Mouse (Mus musculus): ENCODE measurements around the gene Chrm3.

Chrm3 gene

DNA sequence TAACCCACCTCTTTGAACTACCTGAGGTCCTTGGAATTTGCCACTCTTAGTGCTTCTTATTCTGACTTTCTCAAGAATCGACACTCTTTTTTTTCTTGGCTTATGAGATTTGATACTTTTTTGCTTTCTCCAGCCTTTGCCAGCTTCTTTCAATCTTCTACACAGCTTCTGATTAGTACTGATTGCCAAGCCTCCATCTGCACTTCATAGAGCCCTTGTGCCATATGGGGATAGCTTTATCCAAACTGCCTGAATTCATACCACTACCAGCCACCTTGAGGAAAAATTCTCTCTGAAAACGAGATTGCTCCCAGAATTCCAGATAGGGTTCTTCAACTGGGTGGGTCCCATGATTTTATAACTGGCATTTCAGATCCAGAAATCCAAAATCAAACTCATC, 368.0 kb downstream of the Chrm3 start:
- ATAC-seq (ENCODE audit: low TSS enrichment) = no peak

DNA sequence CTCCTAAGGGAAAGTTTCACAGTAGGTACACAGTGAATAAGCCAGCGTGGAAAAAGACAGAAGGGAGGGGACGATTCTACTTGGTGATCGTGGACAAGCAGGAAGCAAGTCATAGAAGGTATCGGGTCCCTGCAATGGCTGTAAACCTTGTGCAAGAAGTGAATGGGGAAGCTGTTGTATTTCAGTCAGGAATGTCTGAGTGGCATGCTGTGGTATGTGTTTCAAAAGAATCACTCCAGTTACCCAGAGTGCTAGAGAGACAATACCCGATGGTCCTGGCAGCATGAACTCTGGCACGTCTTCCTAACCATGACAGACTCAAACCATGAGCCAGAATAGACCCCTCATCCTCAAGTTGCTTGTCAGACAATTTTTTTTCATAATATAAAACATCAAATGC, 375.0 kb downstream of the Chrm3 start:
- ATAC-seq (ENCODE audit: low TSS enrichment) = peak; percentile 67; the same call in 1 of the 2 replicates

DNA sequence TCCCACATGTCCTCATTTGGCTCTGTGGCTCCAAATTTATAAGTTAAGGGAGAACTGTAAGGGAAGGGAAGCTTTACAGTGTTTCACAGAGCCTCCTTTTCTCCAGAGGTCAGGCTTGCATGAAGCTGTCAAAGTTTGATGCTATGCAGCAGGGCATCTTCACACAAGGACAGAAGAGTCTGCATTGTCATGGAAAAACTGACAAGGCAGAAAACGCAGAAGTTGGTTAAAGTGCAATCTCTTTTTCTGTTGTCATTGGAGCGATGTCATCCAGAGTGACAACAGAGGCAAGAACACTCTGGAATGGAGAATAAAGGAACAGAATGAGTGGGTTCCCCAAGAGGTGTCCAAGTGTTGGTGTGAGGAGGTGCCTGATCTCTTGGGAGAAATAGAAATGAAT, 377.4 kb downstream of the Chrm3 start:
- no peak for ATAC-seq (ENCODE audit: low TSS enrichment)

DNA sequence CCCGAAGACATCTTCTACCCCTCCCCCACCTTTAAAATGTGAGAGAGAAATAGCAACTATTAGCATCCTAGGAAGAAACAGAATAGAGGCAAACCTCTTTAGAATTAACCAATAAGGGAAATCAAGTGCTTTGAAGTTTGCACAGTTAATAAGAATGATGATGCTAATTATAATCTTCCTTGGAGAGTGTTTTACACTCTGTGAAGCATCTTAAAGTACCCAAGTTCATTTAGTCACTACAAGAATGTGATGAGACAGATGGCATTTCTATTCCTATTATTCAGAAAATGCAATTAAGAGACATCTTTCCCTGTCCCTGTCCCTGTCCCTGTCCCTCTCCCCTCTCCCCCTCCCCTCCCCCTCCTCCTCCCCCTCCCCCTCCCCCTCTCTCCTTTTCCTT, 382.9 kb downstream of the Chrm3 start:
- ATAC-seq (ENCODE audit: low TSS enrichment) = no peak

DNA sequence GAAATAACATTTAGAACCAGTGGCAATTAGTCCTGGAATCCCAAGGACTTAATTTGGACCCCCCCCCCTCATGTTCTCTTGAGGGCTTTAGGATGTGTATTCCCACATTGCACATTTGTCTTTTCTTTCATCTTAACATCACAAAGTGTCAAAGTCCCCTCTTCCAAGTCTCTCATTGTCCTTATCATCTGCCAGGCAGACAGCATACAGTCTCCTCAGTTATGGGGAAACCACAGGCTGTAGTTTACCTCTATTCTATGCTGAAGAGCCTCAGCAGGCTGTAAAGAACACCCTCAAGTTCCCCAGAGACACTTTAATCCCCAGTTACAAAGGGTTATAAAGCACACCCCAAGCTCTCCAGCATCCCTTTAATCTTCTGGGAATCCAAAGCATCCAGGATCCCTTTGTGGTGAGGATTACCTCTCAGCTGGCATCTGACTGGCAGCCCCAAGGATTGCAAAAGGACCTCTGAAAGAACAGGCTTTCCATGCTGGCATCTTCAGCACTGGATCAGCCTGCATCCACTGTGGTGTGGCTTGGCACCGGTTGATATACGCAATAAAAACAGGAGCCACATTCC, 386.8 kb downstream of the Chrm3 start:
- ATAC-seq (ENCODE audit: low TSS enrichment) = no peak

DNA sequence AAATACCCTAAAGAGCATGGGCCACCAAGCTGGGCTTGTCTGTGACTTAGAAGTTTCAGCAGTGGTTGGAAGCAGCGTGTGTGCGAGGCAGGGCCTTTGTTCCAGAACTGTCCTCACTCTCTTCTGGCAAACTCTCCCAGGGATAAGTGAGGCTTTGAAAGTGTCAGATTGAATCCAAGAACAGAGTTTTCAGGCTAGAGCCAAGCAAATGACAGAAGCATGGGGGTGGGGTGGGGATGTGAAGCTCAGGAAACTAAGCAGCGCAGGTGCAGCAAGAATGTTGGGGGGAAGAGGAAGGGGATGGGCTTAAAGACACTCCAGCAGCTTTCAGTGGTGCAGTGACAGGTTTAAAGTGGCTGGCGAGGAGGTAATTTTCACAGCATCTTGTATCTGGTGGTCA, 388.8 kb downstream of the Chrm3 start:
- ATAC-seq (ENCODE audit: low TSS enrichment) = peak; percentile 62; the same call in 1 of the 2 replicates

DNA sequence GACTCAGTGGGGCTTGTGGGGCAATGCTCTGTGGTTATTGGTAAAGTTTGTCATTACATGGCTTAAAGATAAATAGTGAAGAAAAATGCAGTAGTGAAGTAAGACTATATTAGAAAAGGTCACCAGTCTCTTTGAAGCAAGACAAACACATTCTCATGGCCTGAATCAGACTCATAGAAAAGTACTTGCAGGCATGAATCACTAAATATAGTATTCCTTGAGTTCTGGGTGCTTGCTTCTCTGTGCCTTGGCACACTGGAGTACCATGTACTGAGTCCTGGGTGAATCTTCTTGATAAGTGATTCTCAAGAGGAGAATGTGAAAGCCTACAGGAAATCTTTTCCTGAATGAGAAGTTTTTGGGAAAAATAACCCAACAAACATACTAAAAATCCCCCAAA, 408.0 kb downstream of the Chrm3 start:
- ATAC-seq (ENCODE audit: low TSS enrichment) = no peak

DNA sequence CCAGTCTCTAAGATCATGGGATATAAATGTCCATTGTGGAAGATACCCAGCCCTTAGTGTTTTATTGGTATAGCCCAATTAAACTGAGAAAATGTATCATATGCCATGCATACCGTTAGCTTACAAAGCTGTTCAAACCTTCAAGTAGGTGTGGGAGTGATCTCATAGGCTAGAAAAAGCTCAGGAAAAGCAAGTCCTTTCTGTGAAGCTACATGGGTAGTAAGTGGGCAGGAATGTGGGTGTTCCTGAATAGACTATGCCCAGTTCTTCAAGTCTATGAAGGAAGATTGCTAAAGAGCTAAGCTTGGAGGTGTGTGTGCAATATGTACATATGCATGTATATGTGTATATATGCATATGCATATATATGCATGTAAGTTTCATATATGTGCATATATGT, 409.3 kb downstream of the Chrm3 start:
- peak; percentile 95 for ATAC-seq (ENCODE audit: low TSS enrichment)

DNA sequence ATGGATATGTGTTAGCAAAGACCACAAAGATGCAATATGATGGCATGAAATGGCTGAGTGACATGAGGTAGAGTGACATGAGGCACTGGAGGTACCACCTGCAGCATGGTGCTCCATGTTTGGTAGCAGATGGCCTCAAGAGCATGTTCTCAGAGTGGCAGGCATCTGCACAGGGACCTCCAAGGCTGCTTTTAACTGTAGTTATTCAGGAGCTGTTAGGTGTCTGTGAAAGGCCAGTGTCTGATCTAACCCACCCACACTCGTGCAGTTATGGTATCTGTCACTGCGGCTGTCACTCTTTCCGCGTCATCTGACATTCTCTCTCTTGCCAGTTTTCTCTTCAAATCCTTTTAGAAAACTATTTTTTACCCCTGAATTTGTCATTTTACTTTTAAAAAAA, 411.6 kb downstream of the Chrm3 start:
- ATAC-seq (ENCODE audit: low TSS enrichment) = peak; percentile 39

DNA sequence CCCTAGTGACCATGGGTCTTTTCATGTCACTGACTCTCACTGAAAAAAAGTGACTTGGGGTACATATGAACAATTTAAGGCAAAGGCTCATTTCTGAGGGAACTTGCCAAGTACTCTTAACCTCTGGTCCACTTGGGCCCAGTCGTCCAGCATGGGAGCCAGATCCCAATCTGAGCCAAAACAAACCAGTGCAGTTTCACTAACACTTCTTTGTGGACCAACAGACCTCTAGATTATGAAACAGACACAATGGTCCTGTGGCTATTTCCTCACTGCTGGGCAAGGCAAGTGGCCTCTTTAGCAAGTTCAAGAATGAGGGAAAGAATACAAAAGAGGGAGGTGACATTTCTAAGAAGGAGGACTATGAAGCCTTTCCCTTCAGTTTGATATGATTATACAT, 420.5 kb downstream of the Chrm3 start:
- ATAC-seq (ENCODE audit: low TSS enrichment) = no peak

DNA sequence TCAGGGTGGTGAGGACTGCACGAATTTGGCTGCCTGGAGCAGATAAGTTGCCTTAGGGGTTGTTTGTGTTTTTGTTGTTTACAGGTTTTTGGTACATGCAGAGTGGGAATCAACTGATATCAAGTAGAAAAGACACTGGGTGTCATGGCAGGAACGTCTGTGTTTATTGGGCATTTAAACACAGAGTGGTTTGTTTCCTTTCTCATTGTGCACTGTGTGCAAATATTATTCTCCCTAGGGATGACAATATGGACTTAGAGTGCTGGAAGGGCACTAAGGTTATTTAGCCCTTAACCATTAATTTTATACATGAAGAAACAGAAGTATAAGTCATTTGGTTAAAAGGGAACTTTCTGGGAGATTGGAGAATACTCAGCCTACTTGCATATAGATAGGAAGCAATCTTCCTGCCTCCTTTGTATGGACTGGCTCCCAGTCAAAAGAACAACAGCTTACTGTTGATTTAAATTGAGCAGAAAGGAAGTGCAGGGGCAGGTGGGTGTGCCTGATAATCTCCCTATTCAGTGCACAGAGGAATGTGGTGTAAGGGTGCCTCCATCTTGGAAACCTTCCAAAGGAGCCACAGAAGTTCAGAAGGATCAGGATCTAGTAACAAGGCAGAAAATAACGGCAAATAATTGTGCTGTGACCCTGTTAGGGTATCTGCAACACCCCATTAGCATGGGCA, 421.7 kb downstream of the Chrm3 start:
- ATAC-seq (ENCODE audit: low TSS enrichment) = no peak

DNA sequence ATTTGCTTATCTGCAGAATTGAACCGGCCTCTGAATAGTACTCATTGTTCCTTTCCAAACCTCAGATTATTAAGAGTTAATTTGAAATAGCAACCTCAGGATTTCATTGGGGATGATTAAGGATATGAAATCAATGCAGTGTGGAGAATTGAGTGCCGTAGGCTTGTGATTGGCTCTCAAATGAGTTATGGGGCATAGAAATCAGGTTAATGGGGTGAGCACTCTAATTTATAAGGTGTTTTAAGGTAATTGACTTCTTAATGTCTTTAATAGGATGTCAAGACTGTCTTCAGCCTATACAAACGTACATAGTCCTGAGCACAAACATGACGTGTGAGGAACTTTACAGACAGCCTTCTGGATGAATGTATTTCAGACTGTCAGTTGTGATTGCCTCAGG, 427.9 kb downstream of the Chrm3 start:
- no peak for ATAC-seq (ENCODE audit: low TSS enrichment)

DNA sequence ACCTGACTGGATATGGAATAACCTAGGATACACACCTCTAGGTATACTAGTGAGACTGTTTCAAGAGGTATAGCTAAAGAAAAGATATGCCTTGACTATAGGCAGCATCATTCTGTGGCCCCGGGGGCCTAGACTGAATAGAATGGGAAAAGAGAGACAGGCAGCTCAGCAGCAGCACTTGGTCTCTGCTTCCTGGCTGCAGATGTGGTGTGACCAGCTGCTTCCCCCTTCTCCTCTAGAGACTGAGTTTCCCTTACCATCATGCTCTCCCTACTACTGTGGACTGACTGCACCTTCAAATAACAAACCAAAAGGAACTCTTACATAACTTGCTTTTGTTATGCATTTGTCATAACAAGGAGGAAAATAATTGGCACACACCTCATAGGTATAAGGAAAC, 430.0 kb downstream of the Chrm3 start:
- 0 out of 2 replicates have a peak, but pooled peaks have one; percentile 8 for ATAC-seq (ENCODE audit: low TSS enrichment)

DNA sequence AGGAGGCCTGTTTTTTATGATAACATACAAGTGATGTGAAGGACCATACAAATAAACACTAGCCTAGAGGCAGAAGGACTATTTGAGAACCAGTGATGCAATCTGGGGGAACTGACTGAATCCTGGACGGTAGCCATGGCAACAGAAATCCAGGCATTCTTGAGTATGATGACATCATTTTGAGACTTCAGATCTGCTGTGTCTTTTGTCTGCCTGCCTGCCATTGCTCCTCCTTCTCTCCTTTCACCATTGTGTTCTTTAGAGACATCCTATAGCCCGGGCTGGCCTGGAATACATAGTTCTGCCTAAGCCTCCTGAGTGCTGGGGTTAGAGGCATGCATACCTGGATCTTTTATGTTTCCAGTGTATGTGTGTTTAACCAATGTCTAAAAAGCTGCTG, 430.7 kb downstream of the Chrm3 start:
- ATAC-seq (ENCODE audit: low TSS enrichment) = peak; percentile 70

DNA sequence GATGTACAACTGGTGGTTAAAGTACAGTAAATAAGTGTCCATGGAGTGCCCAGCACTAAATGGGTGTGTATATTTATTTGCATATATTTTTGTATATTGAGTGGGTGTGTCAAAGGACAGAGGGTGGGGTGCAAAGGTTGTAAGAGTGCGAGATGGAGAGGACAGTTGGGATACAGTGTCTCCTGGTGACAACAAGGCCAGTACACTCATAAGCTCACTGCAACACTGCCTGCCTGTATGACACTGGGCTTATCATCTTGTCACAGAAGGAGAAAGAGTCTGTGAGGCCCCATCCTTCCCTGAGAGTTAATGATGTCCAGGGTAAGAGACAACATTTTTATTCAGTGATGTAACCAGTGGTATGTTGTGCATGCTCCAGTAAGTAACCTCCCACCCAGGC, 439.5 kb downstream of the Chrm3 start:
- no peak for ATAC-seq (ENCODE audit: low TSS enrichment)

DNA sequence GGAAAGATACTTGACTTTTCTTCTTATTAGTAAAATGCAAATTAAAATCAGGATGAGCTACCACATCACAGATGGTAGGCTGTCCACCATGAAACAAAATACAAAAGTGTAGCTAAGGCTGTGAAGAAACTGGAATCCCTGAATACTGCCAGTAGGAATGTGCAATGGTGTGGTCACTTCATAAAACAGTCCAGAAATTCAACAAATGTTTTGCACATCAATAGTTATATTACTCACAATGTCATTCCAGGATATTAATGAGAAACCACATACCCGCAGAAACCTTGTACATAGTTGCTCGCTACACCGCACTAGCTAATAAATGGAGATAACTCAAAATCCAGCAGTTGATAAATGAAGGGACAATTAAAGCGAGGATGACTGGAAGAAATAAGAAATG, 447.9 kb downstream of the Chrm3 start:
- ATAC-seq (ENCODE audit: low TSS enrichment) = no peak

DNA sequence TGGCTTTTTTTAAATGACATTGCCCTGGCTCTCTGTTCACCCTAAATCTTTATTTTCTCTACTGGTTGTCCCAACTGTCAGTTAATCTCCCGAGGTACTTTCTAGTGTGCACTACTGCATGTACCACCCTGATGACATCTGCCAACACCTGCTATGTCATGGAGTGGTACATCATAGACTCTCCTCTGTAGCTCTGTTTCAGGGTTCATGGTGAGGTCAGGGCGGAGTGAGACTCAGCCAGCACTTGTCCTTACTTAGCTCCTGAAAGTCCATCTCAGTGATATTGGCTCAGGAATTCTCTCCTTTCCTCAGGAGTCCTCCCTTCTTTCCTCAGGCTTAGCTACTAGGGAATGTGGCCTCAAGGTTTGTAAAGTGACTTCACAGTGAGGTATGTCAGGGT, 451.9 kb downstream of the Chrm3 start:
- no peak for ATAC-seq (ENCODE audit: low TSS enrichment)

DNA sequence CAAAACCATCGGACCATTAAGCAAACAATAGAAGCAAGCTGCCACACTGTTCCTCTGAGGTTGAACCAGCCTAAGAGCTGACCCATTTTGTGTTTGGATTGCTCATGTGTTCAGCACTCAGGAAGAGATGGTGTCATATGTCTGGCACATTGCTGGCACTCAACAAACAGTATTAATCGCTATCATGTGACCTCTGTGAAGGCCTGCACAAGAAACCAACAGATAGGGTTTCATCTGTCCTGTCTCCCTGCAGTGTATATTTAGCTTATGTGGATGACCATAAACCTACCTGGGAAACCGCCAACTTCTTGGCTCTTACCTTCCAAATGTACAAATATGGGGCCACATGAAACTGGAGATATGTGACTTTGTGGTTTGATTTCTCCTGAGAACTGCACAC, 453.4 kb downstream of the Chrm3 start:
- ATAC-seq (ENCODE audit: low TSS enrichment) = no peak

DNA sequence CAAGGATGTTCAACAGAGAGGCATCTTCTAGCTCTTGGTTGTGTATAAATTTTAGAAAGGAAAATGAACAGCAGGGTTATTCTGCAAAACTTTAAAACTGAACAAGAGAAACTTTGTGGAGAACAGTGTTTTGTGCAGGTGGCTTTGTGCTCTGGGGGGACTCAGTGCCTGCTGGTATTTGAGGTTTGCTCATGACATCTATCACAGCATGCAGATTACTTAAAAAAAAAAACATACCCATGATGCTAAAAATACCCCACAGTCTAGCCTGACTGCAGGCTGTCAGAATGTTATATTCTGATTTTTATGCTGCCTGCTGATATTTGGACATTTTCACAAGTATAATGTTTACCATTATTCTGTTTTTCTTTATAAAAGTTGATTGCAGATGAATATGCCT, 456.2 kb downstream of the Chrm3 start:
- ATAC-seq (ENCODE audit: low TSS enrichment) = no peak

DNA sequence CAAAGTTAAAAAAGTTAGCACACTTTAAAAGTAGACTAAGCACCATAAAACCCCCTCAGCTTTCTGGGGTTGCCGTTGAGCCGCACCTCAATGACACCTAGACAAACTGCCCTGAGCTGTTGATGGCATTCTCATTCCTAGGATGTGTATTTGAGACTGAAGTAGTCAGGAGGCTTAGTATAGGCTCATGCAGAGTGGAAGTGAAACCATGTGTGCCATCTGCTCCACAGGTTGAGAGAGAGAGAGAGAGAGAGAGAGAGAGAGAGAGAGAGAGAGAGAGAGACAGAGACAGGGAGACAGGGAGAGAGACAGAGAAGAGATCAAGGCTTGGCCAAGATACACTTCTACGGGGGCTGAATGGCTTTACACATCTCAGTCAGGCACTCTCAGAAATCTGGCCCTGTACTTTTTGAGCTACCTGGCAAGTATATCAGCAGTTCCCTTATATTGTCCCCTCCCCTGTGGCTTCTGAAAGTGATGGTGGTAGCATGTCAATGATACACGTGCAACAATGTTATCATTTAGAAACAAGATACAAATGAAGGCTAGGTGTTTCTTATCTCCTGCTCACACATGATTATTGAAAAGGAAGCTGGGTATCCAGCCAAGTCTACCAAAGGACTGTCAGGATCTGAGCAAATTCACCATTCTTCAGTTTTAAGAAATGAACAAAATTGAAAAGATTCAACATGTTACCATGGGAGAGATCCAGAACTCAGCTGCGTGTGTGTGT, 459.8 kb downstream of the Chrm3 start:
- no peak for ATAC-seq (ENCODE audit: low TSS enrichment)

DNA sequence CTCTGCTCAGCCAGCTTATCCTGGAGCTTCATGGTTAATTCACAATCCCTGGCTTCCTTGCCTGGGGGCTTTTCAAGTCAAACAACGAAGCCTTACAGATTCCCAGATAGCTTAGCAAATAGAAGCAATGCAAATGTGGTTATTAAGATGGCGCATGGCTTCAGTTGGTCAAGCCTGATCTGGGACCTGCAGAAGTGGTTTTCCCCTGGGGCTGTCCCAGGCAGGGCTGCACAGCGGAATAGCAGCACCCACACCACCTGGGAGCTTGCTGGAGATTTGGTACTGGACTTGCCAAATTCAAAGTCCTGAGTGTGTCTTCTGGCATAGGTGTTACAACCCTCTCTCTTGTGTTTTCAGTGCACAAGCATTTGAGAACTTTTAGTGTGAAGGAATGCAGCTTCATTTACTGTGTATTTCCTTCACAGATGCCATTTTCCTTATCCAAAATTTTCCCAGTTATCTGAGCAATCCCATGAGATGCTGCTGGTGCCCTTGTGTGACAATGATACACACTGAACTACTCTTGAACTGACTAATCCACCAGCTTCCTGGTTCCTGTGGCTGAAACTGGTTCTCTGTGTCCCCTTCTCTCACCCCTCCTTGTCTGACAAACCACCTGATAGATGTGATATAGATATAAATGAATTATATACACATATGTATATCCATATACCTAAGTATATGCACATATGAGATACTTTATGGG, 461.8 kb downstream of the Chrm3 start:
- no peak for ATAC-seq (ENCODE audit: low TSS enrichment)

DNA sequence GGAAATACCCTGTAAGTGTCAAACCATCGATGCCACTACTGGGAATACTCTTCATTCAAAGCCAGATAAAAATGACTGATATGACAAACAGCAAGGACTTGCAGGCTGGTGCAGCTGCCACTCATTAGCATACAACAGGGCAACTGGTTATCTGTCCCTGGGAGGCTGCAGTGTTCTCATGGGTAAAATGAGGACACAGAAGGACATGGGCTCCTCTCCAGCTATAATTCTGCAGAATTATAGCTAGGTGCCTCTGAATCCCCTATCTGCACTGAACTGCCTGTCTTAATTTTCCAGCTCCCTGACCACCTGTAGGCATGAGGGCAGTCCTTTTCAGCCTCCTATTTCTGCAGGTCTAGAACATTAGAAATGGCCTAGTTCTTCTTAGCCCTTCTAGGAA, 463.4 kb downstream of the Chrm3 start:
- no peak for ATAC-seq (ENCODE audit: low TSS enrichment)

Measured in frontal cortex, adult (tissue).